Mouse (Mus musculus) retina, postnatal 1 day (tissue): ENCODE data around the gene Trib2.

Experiments used
- DNase-seq: peaks from one replicate; pipeline ENCODE4 v3.0.0-alpha.2; 2012

Gene Trib2

DNA sequence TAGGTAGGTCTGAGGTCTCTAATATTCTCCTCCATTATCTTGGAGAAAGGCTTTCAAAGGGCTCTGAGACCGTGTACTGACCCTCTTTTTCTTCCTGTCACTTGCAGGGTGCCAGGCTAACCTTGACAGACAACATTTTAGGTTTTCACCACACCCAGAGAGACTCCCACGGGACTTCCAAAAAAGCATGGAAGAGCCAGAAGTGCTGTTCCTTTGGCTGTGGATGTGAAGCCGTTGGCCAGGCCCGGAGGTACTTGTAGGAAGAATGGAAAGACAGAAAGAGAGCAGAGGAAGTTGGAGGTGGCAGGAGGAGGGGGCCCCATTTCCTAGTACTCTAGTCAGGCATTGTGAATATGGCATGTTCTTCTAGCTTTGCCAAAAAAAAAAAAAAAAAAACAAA is 56.0 kb downstream of the Trib2 start:
- no peak for DNase-seq

GRCm38 (mm10) chr12:15758866-15759265 is 57.9 kb downstream of the Trib2 start:
- DNase-seq, result no peak

- no peak for DNase-seq
Observed at GRCm38 (mm10) chr12:15757351-15757750, 59.4 kb downstream of the Trib2 start.

DNA sequence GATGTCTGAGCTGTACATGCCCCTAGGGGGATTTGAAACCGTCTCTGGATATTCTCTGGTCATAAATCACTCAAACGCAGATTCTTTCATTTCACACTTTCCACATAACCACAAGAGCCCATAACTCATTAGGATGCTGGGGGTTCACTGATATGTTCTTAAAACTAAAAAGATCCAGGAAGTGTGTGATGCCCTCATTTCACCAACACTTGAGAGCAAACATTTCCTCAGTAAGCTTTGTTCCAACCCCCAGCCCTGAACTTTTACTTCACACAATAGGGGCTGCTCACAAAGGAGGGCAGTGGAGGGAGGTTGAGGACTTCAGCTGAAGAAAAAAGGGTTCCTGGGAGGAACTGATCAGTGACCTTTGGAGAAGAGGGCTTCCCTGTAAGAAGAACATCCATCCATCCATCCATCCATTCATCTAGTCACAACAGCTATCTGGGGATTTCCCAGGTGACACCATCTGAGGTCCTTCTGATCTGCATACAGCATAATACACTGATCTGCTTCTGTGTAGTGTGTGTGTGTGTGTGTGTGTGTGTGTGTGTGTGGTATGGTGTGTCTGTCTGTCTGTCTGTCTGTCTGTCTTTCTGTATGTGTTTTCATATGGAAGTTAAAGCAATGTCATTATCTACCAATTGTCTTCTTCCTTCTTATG is 61.6 kb downstream of the Trib2 start:
- no peak for DNase-seq

GRCm38 (mm10) chr12:15754602-15755001 is 62.1 kb downstream of the Trib2 start:
- DNase-seq, result no peak

DNA sequence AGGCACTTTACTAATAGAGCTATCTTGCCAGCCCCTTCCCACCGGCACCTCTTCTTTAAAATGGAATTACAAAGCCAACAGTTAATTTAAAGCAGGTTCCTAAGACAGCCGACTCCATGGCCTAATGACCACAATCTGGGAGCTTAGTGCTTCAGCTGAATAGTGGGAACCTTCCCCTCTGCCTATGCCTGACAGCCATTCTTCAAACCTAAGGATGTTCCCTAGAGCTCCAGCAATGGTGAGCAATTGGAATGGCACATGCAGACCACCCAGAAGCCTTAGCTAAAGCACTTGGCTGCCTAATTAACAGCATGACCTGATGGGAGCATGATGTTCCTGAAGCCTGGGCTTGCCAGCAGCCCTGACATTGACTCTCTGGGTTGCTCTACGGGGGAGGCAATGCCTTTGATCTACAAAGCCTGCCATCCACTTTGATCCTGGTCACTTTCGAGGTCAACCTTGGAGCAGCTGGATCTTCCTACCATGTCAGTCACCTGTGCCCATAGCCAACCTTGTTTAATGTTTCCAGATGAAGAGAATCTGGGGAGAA is 67.0 kb downstream of the Trib2 start:
- peak; percentile 71 for DNase-seq

GRCm38 (mm10) chr12:15745752-15746151 is 71.0 kb downstream of the Trib2 start:
- DNase-seq, result peak; percentile 24
